Mouse (Mus musculus) limb, embryonic 12.5 days (tissue): ENCODE data around the gene Hist2h3c2. TPM values are rescaled to one million over a fixed set of nuclear protein-coding genes. Genes with fewer than 3 reads are reported as not detected.
A peak's percentile ranks its signal among the peaks of the same experiment; 100 is the strongest.

ENCODE experiments used
- ATAC-seq: fragments of 200-750 bp; cut with Nextera tagmentation; 2 replicates; pipeline ENCODE4 v1.8.0; 2017; ENCODE audit warnings: low read depth, moderate TSS enrichment; ENCODE audit not compliant: insufficient number of reproducible peaks, insufficient read depth, low FRiP score, low TSS enrichment
- H3K27ac ChIP-seq: fragments of 300-500 bp; sonication (generic); 2 replicates; pipeline ENCODE4 v1.5.1; 2016; ENCODE audit warnings: mild to moderate bottlenecking, moderate library complexity
- H3K27me3 ChIP-seq: fragments of 300-500 bp; sonication (generic); 2 replicates; pipeline ENCODE4 v1.6.1; 2016; ENCODE audit warnings: mild to moderate bottlenecking, moderate library complexity
- H3K36me3 ChIP-seq: fragments of 300-500 bp; sonication (generic); 2 replicates; pipeline ENCODE4 v1.6.1; 2016; ENCODE audit warnings: mild to moderate bottlenecking, moderate library complexity
- H3K4me1 ChIP-seq: fragments of 300-500 bp; sonication (generic); replicated peaks from 2 replicates; pipeline ENCODE4 v1.6.1; 2016
- H3K4me2 ChIP-seq: fragments of 300-500 bp; sonication (generic); 2 replicates; pipeline ENCODE4 v1.6.1; 2016; ENCODE audit warnings: mild to moderate bottlenecking, moderate library complexity
- H3K4me3 ChIP-seq: fragments of 300-500 bp; sonication (generic); replicated peaks from 2 replicates; pipeline ENCODE4 v1.5.1; 2016; ENCODE audit warnings: mild to moderate bottlenecking
- H3K9ac ChIP-seq: fragments of 300-500 bp; sonication (generic); replicated peaks from 2 replicates; pipeline ENCODE4 v1.6.1; 2016; ENCODE audit warnings: mild to moderate bottlenecking, moderate library complexity
- H3K9me3 ChIP-seq: fragments of 300-500 bp; sonication (generic); 2 replicates; pipeline ENCODE4 v1.6.1; 2016; ENCODE audit warnings: mild to moderate bottlenecking, moderate library complexity
- WGBS: fragments of 180-500 bp; shearing (Covaris S2); methylation state at CpG from one replicate; pipeline ENCODE4 v1.1.7; 2016; 5-methylcytosine and 5-hydroxymethylcytosine counted together
- polyA plus RNA-seq: library from polyadenylated mRNA; unstranded; fragments of >200 nt; fragmentation: Nextera tagmentation; extraction: Ambion mirVana; gene quantifications from 2 replicates; pipeline ENCODE4 v1.2.1, GENCODE M21; 2016

Hist2h3c2 gene
- polyA plus RNA-seq, 1 experiment from 2014 or later: 11.9 TPM

GRCm38 (mm10) chr3:96268051-96268775 lies 29.3 kb upstream of the Hist2h3c2 start, which contains the start of gene Hist2h3b:
Hist2h3b (plus strand) TSS chr3:96268654.
- Histone ChIP-seq H3K27ac (peak within 1 kb of the TSS; percentile 98), H3K4me1 (peaks cover 22% of the 10 kb centered on the region), H3K9me3 (no peaks in the 10 kb centered on the region), H3K9ac (peak within 1 kb of the TSS; percentile 75), H3K36me3 (no peaks in the 10 kb centered on the region), H3K27me3 (no peaks in the 10 kb centered on the region), H3K4me2 (peak within 1 kb of the TSS; percentile 77), H3K4me3 (peak within 1 kb of the TSS; percentile 53)
- ATAC-seq: peak; percentile 60
- 24% methylated on average over 30 of the region's 30 CpGs for WGBS

- peak overlapping the region; percentile 95 for H3K27ac ChIP-seq
- no peaks in the 10 kb centered on the region for H3K9me3 ChIP-seq
- H3K4me1 ChIP-seq: peaks cover 23% of the 10 kb centered on the region
- 87% methylated on average over 4 of the region's 4 CpGs for WGBS
- H3K36me3 ChIP-seq: no peaks in the 10 kb centered on the region
- H3K27me3 ChIP-seq: no peaks in the 10 kb centered on the region
- peak overlapping the region; percentile 51; the same call in 1 of the 2 replicates for H3K4me2 ChIP-seq
- H3K4me3 ChIP-seq: no peak overlapping the region
- no peak overlapping the region for H3K9ac ChIP-seq
- no peak for ATAC-seq
Observed at GRCm38 (mm10) chr3:96267541-96267940, 28.6 kb upstream of the Hist2h3c2 start.

- Histone ChIP-seq H3K4me3 (no peak overlapping the region), H3K9me3 (no peaks in the 10 kb centered on the region), H3K9ac (no peak overlapping the region), H3K27me3 (no peaks in the 10 kb centered on the region), H3K4me1 (peaks cover 33% of the 10 kb centered on the region), H3K27ac (0 out of 2 replicates have a peak overlapping the region, but pooled peaks have one; percentile 41), H3K4me2 (no peak overlapping the region), H3K36me3 (no peaks in the 10 kb centered on the region)
- 88% methylated on average over 8 of the region's 8 CpGs for WGBS
- ATAC-seq: no peak
Observed at GRCm38 (mm10) chr3:96266132-96266710, 27.3 kb upstream of the Hist2h3c2 start.

- H3K4me1 ChIP-seq: peaks cover 33% of the 10 kb centered on the region
- no peaks in the 10 kb centered on the region for H3K27me3 ChIP-seq
- H3K4me3 ChIP-seq: peak overlapping the region; percentile 61
- WGBS: 77% methylated on average over 7 of the region's 7 CpGs
- H3K36me3 ChIP-seq: no peaks in the 10 kb centered on the region
- ATAC-seq: no peak
- H3K9me3 ChIP-seq: no peaks in the 10 kb centered on the region
- H3K27ac ChIP-seq: peak overlapping the region; percentile 98
- peak overlapping the region; percentile 66 for H3K9ac ChIP-seq
- peak overlapping the region; percentile 76 for H3K4me2 ChIP-seq
Observed at GRCm38 (mm10) chr3:96264404-96264949, 25.6 kb upstream of the Hist2h3c2 start.

GRCm38 (mm10) chr3:96263558-96264403 lies 24.9 kb upstream of the Hist2h3c2 start:
- no peak for ATAC-seq
- Histone ChIP-seq H3K27ac (peak overlapping the region; percentile 98), H3K9ac (peak overlapping the region; percentile 66), H3K4me2 (peak overlapping the region; percentile 76), H3K9me3 (no peaks in the 10 kb centered on the region), H3K36me3 (no peaks in the 10 kb centered on the region), H3K4me3 (peak overlapping the region; percentile 61), H3K4me1 (peaks cover 33% of the 10 kb centered on the region), H3K27me3 (no peaks in the 10 kb centered on the region)
- WGBS: 11% methylated on average over 27 of the region's 27 CpGs

GRCm38 (mm10) chr3:96262979-96263550 lies 24.1 kb upstream of the Hist2h3c2 start, which contains the start of gene Hist2h4:
Hist2h4 (minus strand) TSS chr3:96263311.
- Histone ChIP-seq H3K4me1 (peaks cover 31% of the 10 kb centered on the region), H3K36me3 (no peaks in the 10 kb centered on the region), H3K9ac (peak within 1 kb of the TSS; percentile 80), H3K27me3 (no peaks in the 10 kb centered on the region), H3K4me2 (peak within 1 kb of the TSS; percentile 76), H3K9me3 (no peaks in the 10 kb centered on the region), H3K27ac (peak within 1 kb of the TSS; percentile 98), H3K4me3 (peak within 1 kb of the TSS; percentile 61)
- WGBS: under 1% methylated on average over 40 of the region's 40 CpGs
- peak; percentile 90 for ATAC-seq

- peak overlapping the region; percentile 76 for H3K4me2 ChIP-seq
- H3K27ac ChIP-seq: peak overlapping the region; percentile 98
- H3K4me1 ChIP-seq: peaks cover 25% of the 10 kb centered on the region
- peak overlapping the region; percentile 61 for H3K4me3 ChIP-seq
- ATAC-seq: peak; percentile 60
- WGBS: 2% methylated on average over 19 of the region's 19 CpGs
- H3K36me3 ChIP-seq: no peaks in the 10 kb centered on the region
- H3K9me3 ChIP-seq: no peaks in the 10 kb centered on the region
- H3K9ac ChIP-seq: peak overlapping the region; percentile 80
- H3K27me3 ChIP-seq: no peaks in the 10 kb centered on the region
Observed at GRCm38 (mm10) chr3:96262216-96262875, 23.4 kb upstream of the Hist2h3c2 start.

GRCm38 (mm10) chr3:96261623-96262022 lies 22.7 kb upstream of the Hist2h3c2 start:
- 69% methylated on average over 3 of the region's 3 CpGs for WGBS
- Histone ChIP-seq H3K4me3 (peak overlapping the region; percentile 61; the same call in 1 of the 2 replicates), H3K4me2 (peak overlapping the region; percentile 76), H3K9ac (peak overlapping the region; percentile 80), H3K27me3 (no peaks in the 10 kb centered on the region), H3K9me3 (no peaks in the 10 kb centered on the region), H3K4me1 (peaks cover 25% of the 10 kb centered on the region), H3K27ac (peak overlapping the region; percentile 98), H3K36me3 (no peaks in the 10 kb centered on the region)
- no peak for ATAC-seq

- H3K9ac ChIP-seq: no peak overlapping the region
- WGBS: 88% methylated on average over 5 of the region's 5 CpGs
- no peak overlapping the region for H3K4me3 ChIP-seq
Observed at GRCm38 (mm10) chr3:96260220-96260619, 21.3 kb upstream of the Hist2h3c2 start.

GRCm38 (mm10) chr3:96257190-96257589 lies 18.3 kb upstream of the Hist2h3c2 start:
- Histone ChIP-seq H3K4me1 (peaks cover 9% of the 10 kb centered on the region), H3K9me3 (no peaks in the 10 kb centered on the region), H3K27me3 (peaks cover 12% of the 10 kb centered on the region; the same call in 1 of the 2 replicates), H3K36me3 (no peaks in the 10 kb centered on the region), H3K4me2 (no peak overlapping the region), H3K27ac (no peak overlapping the region), H3K4me3 (no peak overlapping the region), H3K9ac (no peak overlapping the region)
- ATAC-seq: no peak
- 59% methylated on average over 3 of the region's 3 CpGs for WGBS

More at GRCm38 (mm10) chr3:96260220-96260619, 21.3 kb upstream of the Hist2h3c2 start:
- no peaks in the 10 kb centered on the region for H3K36me3 ChIP-seq
- H3K9me3 ChIP-seq: no peaks in the 10 kb centered on the region
- H3K27ac ChIP-seq: no peak overlapping the region
- ATAC-seq: no peak
- H3K4me2 ChIP-seq: no peak overlapping the region
- H3K4me1 ChIP-seq: peaks cover 24% of the 10 kb centered on the region
- no peaks in the 10 kb centered on the region for H3K27me3 ChIP-seq
